Mouse (Mus musculus): ENCODE results near the gene Hoxb6.

The Hoxb6 gene

DNA sequence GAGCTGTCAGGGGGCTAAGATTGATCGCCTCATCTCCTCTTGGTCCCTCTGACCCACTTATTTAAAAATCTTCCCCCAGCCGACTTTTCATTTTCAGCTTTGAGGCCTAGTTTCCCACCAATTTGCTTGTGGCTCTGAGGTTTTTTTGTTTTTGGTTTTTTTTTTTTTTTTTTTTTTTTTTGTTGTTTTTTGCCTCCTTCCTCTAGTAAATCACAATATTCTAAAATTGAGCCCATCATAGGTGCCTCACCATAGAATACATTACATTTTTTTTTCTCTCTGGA is 58.0 kb downstream of the Hoxb6 start, which contains the start of gene Hoxb2:
Gene Hoxb2, plus strand, starts transcription at position 185 of the 284 bp plus-strand sequence.
- DNase-seq (ENCODE audit: low read depth, low spot score) = no peak

DNA sequence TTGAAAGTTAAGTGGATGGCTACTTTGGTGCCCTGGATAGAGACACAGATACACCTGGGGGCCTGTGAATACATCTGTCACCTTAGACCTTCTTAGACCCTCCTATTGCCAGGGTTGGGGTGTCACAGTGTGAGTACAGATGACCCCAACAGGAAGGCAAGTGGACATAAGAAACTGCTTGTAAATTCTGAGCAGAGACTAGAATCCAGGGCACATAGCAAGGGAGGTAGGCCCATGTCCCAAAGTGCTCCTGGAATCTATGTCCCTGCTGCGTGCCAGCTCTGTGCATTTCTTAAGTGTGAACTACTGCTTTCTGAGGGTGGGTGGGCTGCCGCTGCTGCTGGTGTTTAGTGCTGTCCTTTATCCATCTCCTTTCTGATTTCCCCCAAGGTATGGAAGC is 58.5 kb downstream of the Hoxb6 start:
- no peak for DNase-seq (ENCODE audit: low read depth, low spot score)
